Mouse (Mus musculus): ENCODE measurements around the gene Fam214a. TPM values are rescaled to one million over a fixed set of nuclear protein-coding genes. Genes with fewer than 3 reads are reported as not detected.

Gene Fam214a
- polyA plus RNA-seq, 1 experiment from 2014 or later: 13.8 TPM

GRCm38 (mm10) chr9:74922884-74923283, 29.8 kb upstream of the Fam214a start:
- Histone ChIP-seq H3K36me3 (no peaks in the 10 kb centered on the region), H3K27me3 (no peaks in the 10 kb centered on the region), H3K9me3 (no peaks in the 10 kb centered on the region), H3K4me3 (no peak overlapping the region), H3K4me1 (no peaks in the 10 kb centered on the region), H3K9ac (no peak overlapping the region), H3K4me2 (no peak overlapping the region), H3K27ac (no peak overlapping the region)
- no peak for ATAC-seq (ENCODE audit: insufficient number of reproducible peaks, insufficient read depth, low FRiP score, low TSS enrichment, low read depth)
- WGBS: 60% methylated on average over 3 of the region's 3 CpGs

- no peak overlapping the region for H3K9ac ChIP-seq
- no peak overlapping the region for H3K4me2 ChIP-seq
- WGBS: 84% methylated on average over 6 of the region's 6 CpGs
Observed at GRCm38 (mm10) chr9:74923291-74923977, 29.2 kb upstream of the Fam214a start.

GRCm38 (mm10) chr9:74925220-74925769, 27.4 kb upstream of the Fam214a start:
- Histone ChIP-seq H3K36me3 (no peaks in the 10 kb centered on the region), H3K27me3 (no peaks in the 10 kb centered on the region), H3K27ac (no peak overlapping the region), H3K9ac (no peak overlapping the region), H3K4me1 (no peaks in the 10 kb centered on the region), H3K9me3 (no peaks in the 10 kb centered on the region), H3K4me3 (no peak overlapping the region), H3K4me2 (no peak overlapping the region)
- no peak for ATAC-seq (ENCODE audit: insufficient number of reproducible peaks, insufficient read depth, low FRiP score, low TSS enrichment, low read depth)
- 68% methylated on average over 10 of the region's 10 CpGs for WGBS

More at GRCm38 (mm10) chr9:74923291-74923977, 29.2 kb upstream of the Fam214a start:
- no peak overlapping the region for H3K27ac ChIP-seq
- H3K4me3 ChIP-seq: no peak overlapping the region
- H3K27me3 ChIP-seq: no peaks in the 10 kb centered on the region
- no peaks in the 10 kb centered on the region for H3K4me1 ChIP-seq
- H3K36me3 ChIP-seq: no peaks in the 10 kb centered on the region
- ATAC-seq (ENCODE audit: insufficient number of reproducible peaks, insufficient read depth, low FRiP score, low TSS enrichment, low read depth): no peak
- no peaks in the 10 kb centered on the region for H3K9me3 ChIP-seq

DNA sequence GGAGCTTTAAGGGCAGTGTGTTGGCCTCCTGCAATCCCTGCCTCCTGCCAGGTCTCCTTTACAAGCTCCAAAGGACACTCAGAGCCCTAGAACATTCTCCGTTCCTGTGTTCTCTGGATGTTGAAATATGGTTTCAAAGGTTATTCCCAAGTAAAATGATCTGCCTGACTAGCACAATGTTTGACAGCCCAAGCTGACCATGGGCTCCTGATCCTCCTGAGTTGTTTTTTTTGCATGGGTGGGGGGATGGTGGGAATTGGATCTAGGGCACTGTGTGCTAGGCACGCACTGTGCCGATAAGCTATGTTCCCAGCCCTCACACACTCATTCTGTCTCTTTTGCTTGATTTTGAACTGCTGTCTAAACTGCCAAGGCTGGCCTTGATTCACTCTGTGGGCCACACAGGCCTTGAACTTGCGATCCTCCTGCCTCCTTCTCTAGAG, 22.7 kb upstream of the Fam214a start:
- Histone ChIP-seq H3K27ac (no peak overlapping the region), H3K27me3 (no peaks in the 10 kb centered on the region), H3K36me3 (no peaks in the 10 kb centered on the region), H3K9ac (no peak overlapping the region), H3K4me3 (no peak overlapping the region), H3K9me3 (no peaks in the 10 kb centered on the region), H3K4me1 (no peaks in the 10 kb centered on the region), H3K4me2 (no peak overlapping the region)
- 80% methylated on average over 4 of the region's 4 CpGs for WGBS
- no peak for ATAC-seq (ENCODE audit: insufficient number of reproducible peaks, insufficient read depth, low FRiP score, low TSS enrichment, low read depth)

GRCm38 (mm10) chr9:74930653-74931052, 22.0 kb upstream of the Fam214a start:
- Histone ChIP-seq H3K4me1 (no peaks in the 10 kb centered on the region), H3K4me2 (no peak overlapping the region), H3K27me3 (no peaks in the 10 kb centered on the region), H3K36me3 (no peaks in the 10 kb centered on the region), H3K4me3 (no peak overlapping the region), H3K9me3 (no peaks in the 10 kb centered on the region), H3K27ac (no peak overlapping the region), H3K9ac (no peak overlapping the region)
- 75% methylated on average over 5 of the region's 5 CpGs for WGBS
- ATAC-seq (ENCODE audit: insufficient number of reproducible peaks, insufficient read depth, low FRiP score, low TSS enrichment, low read depth): no peak

GRCm38 (mm10) chr9:74935289-74935688, 17.4 kb upstream of the Fam214a start:
- WGBS: 74% methylated on average over 3 of the region's 3 CpGs
- Histone ChIP-seq H3K27me3 (no peaks in the 10 kb centered on the region), H3K4me3 (no peak overlapping the region), H3K9ac (no peak overlapping the region), H3K4me2 (no peak overlapping the region), H3K4me1 (no peaks in the 10 kb centered on the region), H3K27ac (no peak overlapping the region), H3K9me3 (no peaks in the 10 kb centered on the region), H3K36me3 (no peaks in the 10 kb centered on the region)
- no peak for ATAC-seq (ENCODE audit: insufficient number of reproducible peaks, insufficient read depth, low FRiP score, low TSS enrichment, low read depth)

- Histone ChIP-seq H3K4me3 (no peak overlapping the region), H3K27ac (no peak overlapping the region), H3K4me2 (no peak overlapping the region), H3K9ac (no peak overlapping the region), H3K4me1 (no peaks in the 10 kb centered on the region), H3K27me3 (no peaks in the 10 kb centered on the region), H3K36me3 (no peaks in the 10 kb centered on the region), H3K9me3 (no peaks in the 10 kb centered on the region)
- 83% methylated on average over 3 of the region's 3 CpGs for WGBS
- ATAC-seq (ENCODE audit: insufficient number of reproducible peaks, insufficient read depth, low FRiP score, low TSS enrichment, low read depth): no peak
Observed at GRCm38 (mm10) chr9:74937761-74938160, 14.9 kb upstream of the Fam214a start.

DNA sequence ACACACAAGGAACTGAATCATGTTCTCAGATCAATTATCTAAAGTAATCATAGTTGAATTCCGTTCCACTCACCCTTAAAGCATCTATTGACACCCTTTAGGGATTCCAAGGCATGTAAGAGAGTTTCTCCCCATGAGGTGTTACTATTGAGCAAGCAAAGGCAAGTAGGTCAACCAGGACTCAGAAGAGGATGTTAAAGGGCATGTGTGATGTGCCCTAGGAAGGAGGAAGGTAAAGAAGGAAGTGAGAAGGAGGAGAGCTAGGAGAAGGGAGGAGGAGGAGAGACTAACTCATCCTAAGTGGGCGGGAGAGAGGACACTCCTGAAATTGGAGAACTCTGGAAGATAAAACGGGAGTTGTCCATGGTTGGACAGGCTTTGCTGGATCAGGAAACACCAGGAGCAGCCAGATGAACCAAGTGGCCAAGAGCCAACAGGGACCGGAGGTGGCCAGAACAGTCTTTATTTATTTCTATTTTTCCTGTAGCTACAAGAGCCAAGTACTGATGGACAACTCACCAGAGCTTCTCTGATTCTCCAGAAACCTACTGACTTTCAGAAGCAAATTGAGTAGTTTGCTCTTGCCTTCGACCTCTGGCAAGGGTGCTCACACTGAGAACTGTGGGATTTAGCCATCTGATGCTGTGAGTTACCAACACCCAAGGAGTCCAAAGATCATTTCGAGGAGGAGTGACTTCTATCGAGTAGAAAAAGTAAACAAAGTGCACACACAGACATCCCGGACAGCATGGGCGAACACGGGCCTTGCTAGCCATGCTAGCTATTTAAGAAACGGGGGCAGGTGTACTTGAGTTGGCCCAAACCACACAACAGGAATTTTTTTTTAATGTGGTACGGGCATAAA, 13.8 kb upstream of the Fam214a start:
- Histone ChIP-seq H3K4me1 (no peaks in the 10 kb centered on the region), H3K36me3 (no peaks in the 10 kb centered on the region), H3K27me3 (no peaks in the 10 kb centered on the region), H3K9ac (no peak overlapping the region), H3K4me2 (no peak overlapping the region), H3K9me3 (no peaks in the 10 kb centered on the region), H3K27ac (no peak overlapping the region), H3K4me3 (no peak overlapping the region)
- ATAC-seq (ENCODE audit: insufficient number of reproducible peaks, insufficient read depth, low FRiP score, low TSS enrichment, low read depth): no peak
- WGBS: 83% methylated on average over 12 of the region's 12 CpGs

DNA sequence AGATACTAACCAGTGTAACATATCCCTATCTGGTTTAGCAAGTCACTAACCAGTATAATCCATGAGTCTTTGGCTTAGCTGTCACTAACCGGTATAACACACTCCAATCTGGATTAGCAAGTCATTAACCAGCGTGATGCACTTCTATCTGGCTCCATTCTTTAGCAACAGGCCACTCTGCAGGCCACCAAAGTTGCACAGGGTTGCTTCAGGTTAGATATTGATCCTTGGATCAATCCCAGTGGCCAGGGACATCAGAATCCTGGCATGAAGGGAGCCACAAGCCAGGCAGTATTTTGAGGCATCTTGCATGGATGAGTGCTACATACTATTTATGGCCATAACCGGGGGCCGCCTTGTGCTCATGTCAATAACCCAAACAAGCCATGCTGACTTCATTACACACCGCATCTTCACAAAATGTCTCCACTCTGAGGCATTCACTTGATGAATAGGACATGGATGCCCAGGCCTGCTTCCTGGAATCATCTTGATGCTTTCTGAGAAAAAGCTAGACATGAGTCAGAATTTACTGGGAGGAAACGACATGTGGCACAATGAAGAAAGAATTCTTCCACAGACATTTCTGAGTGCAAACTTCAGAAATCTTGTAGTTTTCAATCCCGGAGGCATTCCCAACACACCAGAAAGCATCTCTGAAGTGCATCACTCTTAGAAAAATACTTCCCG, 5.8 kb upstream of the Fam214a start:
- WGBS: 84% methylated on average over 8 of the region's 8 CpGs
- H3K9ac ChIP-seq: no peak overlapping the region
- no peak overlapping the region for H3K4me3 ChIP-seq
- H3K4me2 ChIP-seq: no peak overlapping the region
- no peaks in the 10 kb centered on the region for H3K36me3 ChIP-seq
- ATAC-seq (ENCODE audit: insufficient number of reproducible peaks, insufficient read depth, low FRiP score, low TSS enrichment, low read depth): no peak
- no peaks in the 10 kb centered on the region for H3K9me3 ChIP-seq
- H3K4me1 ChIP-seq: no peaks in the 10 kb centered on the region
- H3K27me3 ChIP-seq: no peaks in the 10 kb centered on the region
- H3K27ac ChIP-seq: no peak overlapping the region

GRCm38 (mm10) chr9:74951491-74951890, 1.2 kb upstream of the Fam214a start:
- Histone ChIP-seq H3K4me3 (no peak overlapping the region), H3K27me3 (no peaks in the 10 kb centered on the region), H3K9me3 (no peaks in the 10 kb centered on the region), H3K4me1 (peaks cover 15% of the 10 kb centered on the region), H3K36me3 (peaks cover 6% of the 10 kb centered on the region; the same call in 1 of the 2 replicates), H3K4me2 (no peak overlapping the region), H3K27ac (no peak overlapping the region), H3K9ac (no peak overlapping the region)
- no peak for ATAC-seq (ENCODE audit: insufficient number of reproducible peaks, insufficient read depth, low FRiP score, low TSS enrichment, low read depth)
- WGBS: 31% methylated on average over 3 of the region's 3 CpGs

GRCm38 (mm10) chr9:74952106-74952505, 578 bp upstream of the Fam214a start:
- Histone ChIP-seq H3K9me3 (no peaks in the 10 kb centered on the region), H3K4me1 (peaks cover 15% of the 10 kb centered on the region), H3K27ac (peak overlapping the region; percentile 95), H3K27me3 (no peaks in the 10 kb centered on the region), H3K4me2 (peak overlapping the region; percentile 87), H3K9ac (peak overlapping the region; percentile 85), H3K36me3 (peaks cover 6% of the 10 kb centered on the region; the same call in 1 of the 2 replicates), H3K4me3 (peak overlapping the region; percentile 94)
- ATAC-seq (ENCODE audit: insufficient number of reproducible peaks, insufficient read depth, low FRiP score, low TSS enrichment, low read depth): 0 out of 2 replicates have a peak, but pooled peaks have one; percentile 4
- WGBS: 38% methylated on average over 5 of the region's 5 CpGs

All from embryonic facial prominence, embryonic 13.5 days (tissue).